Mouse (Mus musculus): ENCODE data around the gene Olfr1051. TPM values are rescaled to one million over a fixed set of nuclear protein-coding genes. Genes with fewer than 3 reads are reported as not detected.
"Not testable (repeated sequence)": the region's sequence is repeated elsewhere in the genome, so short reads cannot be mapped to it uniquely, and the experiment has no call there.

Gene Olfr1051
- not detected for total RNA-seq (2021)
- long read RNA-seq, experiment 1, result 0 reads
- long read RNA-seq, experiment 2, result 0 reads

GRCm38 (mm10) chr2:86278988-86279387, at the start of gene Olfr1051:
Gene Olfr1051, minus strand, starts transcription at chr2:86279088.
- not testable (repeated sequence) for H3K4me3 ChIP-seq; DNase-seq (ENCODE audit: low spot score in 2 of 2); H3K27ac ChIP-seq

- no peak for DNase-seq (ENCODE audit: low spot score in 2 of 2)
- no peak for TF ChIP-seq CTCF (conservative IDR thresholded peaks at IDR 0.05)
- Histone ChIP-seq H3K27ac (no peak within 1 kb of the TSS), H3K4me3 (no peak within 1 kb of the TSS)
Measured at GRCm38 (mm10) chr2:86315184-86315583, 36.3 kb upstream of the Olfr1051 start, which contains the start of gene Olfr1053. Gene Olfr1053, minus strand, starts transcription at chr2:86315284.

- TF ChIP-seq CTCF (conservative IDR thresholded peaks at IDR 0.05), result no peak
- no peak within 1 kb of the TSS for H3K4me3 ChIP-seq
- no peak within 1 kb of the TSS for H3K27ac ChIP-seq
- DNase-seq (ENCODE audit: low spot score in 2 of 2), result no peak
Measured at GRCm38 (mm10) chr2:86292155-86292554, 13.3 kb upstream of the Olfr1051 start, which contains the start of gene Olfr1052. Gene Olfr1052, plus strand, starts transcription at chr2:86292455.

GRCm38 (mm10) chr2:86258228-86258627, 20.7 kb downstream of the Olfr1051 start, which contains the start of gene Olfr1049:
Gene Olfr1049, minus strand, starts transcription at chr2:86258328.
- DNase-seq (ENCODE audit: low spot score in 2 of 2); H3K4me3 ChIP-seq; H3K27ac ChIP-seq: not testable (repeated sequence)

- Histone ChIP-seq H3K27ac (no peak within 1 kb of the TSS), H3K4me3 (no peak within 1 kb of the TSS)
- DNase-seq (ENCODE audit: low spot score in 2 of 2), result no peak
- TF ChIP-seq CTCF (conservative IDR thresholded peaks at IDR 0.05), result no peak
Measured at GRCm38 (mm10) chr2:86240189-86240588, 38.7 kb downstream of the Olfr1051 start, which contains the start of gene Olfr1048. Gene Olfr1048, minus strand, starts transcription at chr2:86240289.

- TF ChIP-seq CTCF (conservative IDR thresholded peaks at IDR 0.05), result no peak
- Histone ChIP-seq H3K4me3 (no peak within 1 kb of the TSS), H3K27ac (no peak within 1 kb of the TSS)
- DNase-seq (ENCODE audit: low spot score in 2 of 2), result no peak
Measured at GRCm38 (mm10) chr2:86231301-86231700, 47.6 kb downstream of the Olfr1051 start, which contains the start of gene Olfr1047. Gene Olfr1047, minus strand, starts transcription at chr2:86231401.

Other genes with a start within 250 kb of the Olfr1051 start
- gene Olfr1034, start 233.2 kb downstream of the Olfr1051 start, total RNA-seq (2021), result not detected
- not detected for gene Olfr1036, start 205.1 kb downstream of the Olfr1051 start, total RNA-seq (2021)
- gene Olfr1037, start 191.7 kb downstream of the Olfr1051 start, total RNA-seq (2021), result not detected
- not detected for gene Olfr1039, start 143.2 kb downstream of the Olfr1051 start, total RNA-seq (2021)
- not detected for gene Olfr1040, start 132.4 kb downstream of the Olfr1051 start, total RNA-seq (2021)
- not detected for gene Olfr1042, start 117.2 kb downstream of the Olfr1051 start, total RNA-seq (2021)
- gene Olfr1043, start 111.6 kb downstream of the Olfr1051 start, total RNA-seq (2021), result not detected
- not detected for gene Olfr1044, start 101.3 kb downstream of the Olfr1051 start, total RNA-seq (2021)
- gene Olfr52, start 93.4 kb downstream of the Olfr1051 start, total RNA-seq (2021), result not detected
- gene Olfr1045, start 76.1 kb downstream of the Olfr1051 start, total RNA-seq (2021), result not detected
- gene Olfr1046, start 59.8 kb downstream of the Olfr1051 start, total RNA-seq (2021), result not detected
- gene Olfr1047, start 47.7 kb downstream of the Olfr1051 start, total RNA-seq (2021), result not detected
- not detected for gene Olfr1048, start 38.8 kb downstream of the Olfr1051 start, total RNA-seq (2021)
- gene Olfr1049, start 20.8 kb downstream of the Olfr1051 start, total RNA-seq (2021), result not detected
- gene Olfr1052, start 13.4 kb upstream of the Olfr1051 start, total RNA-seq (2021), result not detected
- not detected for gene Olfr1053, start 36.2 kb upstream of the Olfr1051 start, total RNA-seq (2021)
- not detected for gene Olfr1054, start 56.3 kb upstream of the Olfr1051 start, total RNA-seq (2021)
- gene Olfr1055, start 71.2 kb upstream of the Olfr1051 start, total RNA-seq (2021), result not detected
- gene Olfr1056, start 83.4 kb upstream of the Olfr1051 start, total RNA-seq (2021), result not detected
- not detected for gene Olfr1057, start 99.3 kb upstream of the Olfr1051 start, total RNA-seq (2021)
- gene Olfr1058, start 109.5 kb upstream of the Olfr1051 start, total RNA-seq (2021), result not detected
- not detected for gene Olfr1061, start 135.0 kb upstream of the Olfr1051 start, total RNA-seq (2021)
- not detected for gene Olfr1062, start 147.7 kb upstream of the Olfr1051 start, total RNA-seq (2021)
- not detected for gene Olfr1065, start 171.5 kb upstream of the Olfr1051 start, total RNA-seq (2021)
- gene Olfr1066, start 177.2 kb upstream of the Olfr1051 start, total RNA-seq (2021), result not detected
- not detected for gene Olfr228, start 208.3 kb upstream of the Olfr1051 start, total RNA-seq (2021)
- not detected for gene Olfr1076, start 229.4 kb upstream of the Olfr1051 start, total RNA-seq (2021)